Mouse (Mus musculus) neural tube, embryonic 15.5 days (tissue): ENCODE results near the gene Hkdc1. TPM values are rescaled to one million over a fixed set of nuclear protein-coding genes. Genes with fewer than 3 reads are reported as not detected.

ENCODE experiments used
- ATAC-seq: fragments of 200-750 bp; cut with Nextera tagmentation; 2 replicates; pipeline ENCODE4 v1.8.0; 2017; ENCODE audit warnings: mild to moderate bottlenecking, moderate TSS enrichment, moderate library complexity; ENCODE audit not compliant: low FRiP score
- H3K27ac ChIP-seq: fragments of 300-500 bp; sonication (generic); replicated peaks from 2 replicates; pipeline ENCODE4 v1.5.1; 2015; ENCODE audit warnings: mild to moderate bottlenecking, inconsistent platforms
- H3K27me3 ChIP-seq: fragments of 300-500 bp; sonication (generic); replicated peaks from 2 replicates; pipeline ENCODE4 v1.6.1; 2015; ENCODE audit warnings: inconsistent platforms
- H3K36me3 ChIP-seq: fragments of 300-500 bp; sonication (generic); 2 replicates; pipeline ENCODE4 v1.6.1; 2015; ENCODE audit warnings: inconsistent platforms
- H3K4me1 ChIP-seq: fragments of 300-500 bp; sonication (generic); 2 replicates; pipeline ENCODE4 v1.6.1; 2015; ENCODE audit warnings: inconsistent platforms
- H3K4me2 ChIP-seq: fragments of 300-500 bp; sonication (generic); 2 replicates; pipeline ENCODE4 v1.6.1; 2015; ENCODE audit warnings: inconsistent platforms, mild to moderate bottlenecking, moderate library complexity
- H3K4me3 ChIP-seq: fragments of 300-500 bp; sonication (generic); replicated peaks from 2 replicates; pipeline ENCODE4 v1.5.1; 2015; ENCODE audit warnings: mild to moderate bottlenecking, inconsistent platforms
- H3K9ac ChIP-seq: fragments of 300-500 bp; sonication (generic); replicated peaks from 2 replicates; pipeline ENCODE4 v1.6.1; 2015; ENCODE audit warnings: mild to moderate bottlenecking, inconsistent platforms
- H3K9me3 ChIP-seq: fragments of 300-500 bp; sonication (generic); replicated peaks from 2 replicates; pipeline ENCODE4 v1.6.1; 2016; ENCODE audit warnings: inconsistent platforms
- WGBS: fragments of 180-500 bp; shearing (Covaris S2); methylation state at CpG from one replicate; pipeline ENCODE4 v1.1.7; 2015; ENCODE audit warnings: mixed read lengths; 5-methylcytosine and 5-hydroxymethylcytosine counted together
- polyA plus RNA-seq: library from polyadenylated mRNA; unstranded; fragments of >200 nt; fragmentation: Nextera tagmentation; extraction: Ambion mirVana; gene quantifications from 2 replicates; pipeline ENCODE4 v1.2.1, GENCODE M21; 2015

Gene Hkdc1
- polyA plus RNA-seq, 1 experiment from 2014 or later, result 0.60 TPM

- Histone ChIP-seq H3K4me1 (no peaks in the 10 kb centered on the region), H3K27me3 (no peaks in the 10 kb centered on the region), H3K27ac (no peak overlapping the region), H3K36me3 (no peaks in the 10 kb centered on the region), H3K4me3 (no peak overlapping the region), H3K4me2 (no peak overlapping the region), H3K9me3 (no peaks in the 10 kb centered on the region), H3K9ac (no peak overlapping the region)
- WGBS, result 89% methylated on average over 7 of the region's 7 CpGs
- ATAC-seq, result no peak
These were observed 63.5 kb downstream of the Hkdc1 start for GRCm38 (mm10) chr10:62358827-62359226.

- ATAC-seq, result 0 out of 2 replicates have a peak, but pooled peaks have one; percentile 35
- H3K36me3 ChIP-seq, result no peaks in the 10 kb centered on the region
- 0 out of 2 replicates have a peak overlapping the region, but pooled peaks have one; percentile 7 for H3K9ac ChIP-seq
- H3K9me3 ChIP-seq, result 0 out of 2 replicates have a peak, but pooled peaks cover 2% of the 10 kb centered on the region
- 74% methylated on average over 17 of the region's 17 CpGs for WGBS
- H3K27me3 ChIP-seq, result no peaks in the 10 kb centered on the region
- H3K4me2 ChIP-seq, result no peak overlapping the region
- H3K4me3 ChIP-seq, result no peak overlapping the region
- no peaks in the 10 kb centered on the region for H3K4me1 ChIP-seq
- no peak overlapping the region for H3K27ac ChIP-seq
These were observed 66.1 kb downstream of the Hkdc1 start for GRCm38 (mm10) chr10:62356105-62356730.

- no peak overlapping the region for H3K4me3 ChIP-seq
- no peak overlapping the region for H3K27ac ChIP-seq
- H3K4me2 ChIP-seq, result no peak overlapping the region
- 84% methylated on average over 5 of the region's 5 CpGs for WGBS
- H3K36me3 ChIP-seq, result no peaks in the 10 kb centered on the region
- ATAC-seq, result no peak
- H3K9me3 ChIP-seq, result no peaks in the 10 kb centered on the region
- H3K27me3 ChIP-seq, result no peaks in the 10 kb centered on the region
- H3K4me1 ChIP-seq, result peaks cover 12% of the 10 kb centered on the region
- no peak overlapping the region for H3K9ac ChIP-seq
These were observed 77.1 kb downstream of the Hkdc1 start for GRCm38 (mm10) chr10:62345147-62345546.

GRCm38 (mm10) chr10:62344004-62344752, 78.1 kb downstream of the Hkdc1 start:
- 83% methylated on average over 9 of the region's 9 CpGs for WGBS
- Histone ChIP-seq H3K9me3 (no peaks in the 10 kb centered on the region), H3K9ac (no peak overlapping the region), H3K4me1 (peaks cover 15% of the 10 kb centered on the region), H3K4me2 (no peak overlapping the region), H3K27ac (no peak overlapping the region), H3K36me3 (no peaks in the 10 kb centered on the region), H3K4me3 (no peak overlapping the region), H3K27me3 (no peaks in the 10 kb centered on the region)
- no peak for ATAC-seq

- ATAC-seq, result no peak
- H3K9me3 ChIP-seq, result no peaks in the 10 kb centered on the region
- peaks cover 31% of the 10 kb centered on the region for H3K4me1 ChIP-seq
- WGBS, result 92% methylated on average over 6 of the region's 6 CpGs
- no peak overlapping the region for H3K9ac ChIP-seq
- H3K27ac ChIP-seq, result no peak overlapping the region
- no peaks in the 10 kb centered on the region for H3K27me3 ChIP-seq
- H3K4me2 ChIP-seq, result no peak overlapping the region
- H3K4me3 ChIP-seq, result no peak overlapping the region
- no peaks in the 10 kb centered on the region for H3K36me3 ChIP-seq
These were observed 79.8 kb downstream of the Hkdc1 start for GRCm38 (mm10) chr10:62342512-62342911.

GRCm38 (mm10) chr10:62341956-62342355, 80.3 kb downstream of the Hkdc1 start:
- no peaks in the 10 kb centered on the region for H3K27me3 ChIP-seq
- H3K36me3 ChIP-seq, result no peaks in the 10 kb centered on the region
- WGBS, result 85% methylated on average over 4 of the region's 4 CpGs
- no peak overlapping the region for H3K9ac ChIP-seq
- H3K4me2 ChIP-seq, result no peak overlapping the region
- H3K9me3 ChIP-seq, result no peaks in the 10 kb centered on the region
- no peak overlapping the region for H3K4me3 ChIP-seq
- peaks cover 37% of the 10 kb centered on the region for H3K4me1 ChIP-seq
- no peak overlapping the region for H3K27ac ChIP-seq
- no peak for ATAC-seq

GRCm38 (mm10) chr10:62340991-62341390, 81.3 kb downstream of the Hkdc1 start:
- Histone ChIP-seq H3K4me1 (peaks cover 46% of the 10 kb centered on the region), H3K9ac (peak overlapping the region; percentile 89), H3K36me3 (no peaks in the 10 kb centered on the region), H3K27ac (peak overlapping the region; percentile 92), H3K9me3 (no peaks in the 10 kb centered on the region), H3K4me3 (peak overlapping the region; percentile 84), H3K27me3 (no peaks in the 10 kb centered on the region), H3K4me2 (peak overlapping the region; percentile 77)
- no peak for ATAC-seq
- WGBS, result 16% methylated on average over 3 of the region's 3 CpGs

- WGBS, result under 1% methylated on average over 36 of the region's 38 CpGs
- peak; percentile 97 for ATAC-seq
These were observed 82.1 kb downstream of the Hkdc1 start for GRCm38 (mm10) chr10:62340095-62340731.

GRCm38 (mm10) chr10:62339211-62340094, 82.8 kb downstream of the Hkdc1 start:
- WGBS, result 3% methylated on average over 45 of the region's 45 CpGs
- H3K4me3 ChIP-seq, result peak overlapping the region; percentile 84
- H3K36me3 ChIP-seq, result no peaks in the 10 kb centered on the region
- peak overlapping the region; percentile 92 for H3K27ac ChIP-seq
- H3K9me3 ChIP-seq, result no peaks in the 10 kb centered on the region
- peaks cover 55% of the 10 kb centered on the region for H3K4me1 ChIP-seq
- H3K4me2 ChIP-seq, result peak overlapping the region; percentile 77
- ATAC-seq, result peak; percentile 61
- no peaks in the 10 kb centered on the region for H3K27me3 ChIP-seq
- peak overlapping the region; percentile 89 for H3K9ac ChIP-seq

More at GRCm38 (mm10) chr10:62340095-62340731, 82.1 kb downstream of the Hkdc1 start:
- Histone ChIP-seq H3K36me3 (no peaks in the 10 kb centered on the region), H3K4me1 (peaks cover 51% of the 10 kb centered on the region), H3K27ac (peak overlapping the region; percentile 92), H3K4me3 (peak overlapping the region; percentile 84), H3K4me2 (peak overlapping the region; percentile 77), H3K9me3 (no peaks in the 10 kb centered on the region), H3K9ac (peak overlapping the region; percentile 89), H3K27me3 (no peaks in the 10 kb centered on the region)

- no peaks in the 10 kb centered on the region for H3K27me3 ChIP-seq
- H3K4me1 ChIP-seq, result peaks cover 56% of the 10 kb centered on the region
- H3K4me2 ChIP-seq, result peak overlapping the region; percentile 77
- H3K4me3 ChIP-seq, result peak overlapping the region; percentile 84
- H3K9ac ChIP-seq, result peak overlapping the region; percentile 89; the same call in 1 of the 2 replicates
- no peaks in the 10 kb centered on the region for H3K9me3 ChIP-seq
- H3K27ac ChIP-seq, result no peak overlapping the region
- no peaks in the 10 kb centered on the region for H3K36me3 ChIP-seq
- WGBS, result 40% methylated on average over 5 of the region's 5 CpGs
- ATAC-seq, result no peak
These were observed 83.7 kb downstream of the Hkdc1 start for GRCm38 (mm10) chr10:62338626-62339025.

GRCm38 (mm10) chr10:62338176-62338575, 84.1 kb downstream of the Hkdc1 start:
- H3K9ac ChIP-seq, result no peak overlapping the region
- 56% methylated on average over 9 of the region's 9 CpGs for WGBS
- H3K36me3 ChIP-seq, result no peaks in the 10 kb centered on the region

More at GRCm38 (mm10) chr10:62338176-62338575, 84.1 kb downstream of the Hkdc1 start:
- Histone ChIP-seq H3K27ac (no peak overlapping the region), H3K4me2 (peak overlapping the region; percentile 77), H3K9me3 (no peaks in the 10 kb centered on the region), H3K4me1 (peaks cover 58% of the 10 kb centered on the region), H3K4me3 (peak overlapping the region; percentile 84), H3K27me3 (no peaks in the 10 kb centered on the region)
- no peak for ATAC-seq
